ENCODE assay signal across 8 mouse cellular contexts in genomic region chr6:8948131-8948470, GRCm38 (mm10). TPM values are rescaled to one million over a fixed set of nuclear protein-coding genes. Genes with fewer than 3 reads are reported as not detected.
DNase-seq lines count a peak whose midpoint lies in the region; ATAC-seq and TF ChIP-seq lines count a peak whose summit lies in the region.

TSS of gene Nxph1 (plus strand) at chr6:8948431.

- peak within 1 kb of the TSS; percentile 80 for H3K4me2 ChIP-seq in forebrain, embryonic 13.5 days
- peak within 1 kb of the TSS; percentile 80 for H3K4me2 ChIP-seq in neural tube, embryonic 13.5 days

- intact Hi-C loops in left cerebral cortex, adult 2 months (cut with DNase I), result no loop called here

- no peak within 1 kb of the TSS for H3K27ac ChIP-seq in left cerebral cortex, adult 2 months
- H3K27ac ChIP-seq in forebrain, embryonic 13.5 days, result peak within 1 kb of the TSS; percentile 68
- peak within 1 kb of the TSS; percentile 94 for H3K27ac ChIP-seq in neural tube, embryonic 13.5 days (replicated peaks)

- H3K4me1 ChIP-seq in forebrain, embryonic 13.5 days, result peaks cover 45% of the 10 kb centered on the region
- H3K4me1 ChIP-seq in neural tube, embryonic 13.5 days (replicated peaks), result peaks cover 54% of the 10 kb centered on the region

- H3K9ac ChIP-seq in forebrain, embryonic 13.5 days, result peak within 1 kb of the TSS; percentile 62
- H3K9ac ChIP-seq in neural tube, embryonic 13.5 days, result peak within 1 kb of the TSS; percentile 85

- no peaks in the 10 kb centered on the region for H3K9me3 ChIP-seq in forebrain, embryonic 13.5 days (replicated peaks)
- H3K9me3 ChIP-seq in neural tube, embryonic 13.5 days, result no peaks in the 10 kb centered on the region

- 0% methylated on average over 16 of the region's 16 CpGs for WGBS in forebrain, embryonic 13.5 days
- under 1% methylated on average over 16 of the region's 16 CpGs for WGBS in neural tube, embryonic 13.5 days

- TF ChIP-seq CTCF in left cerebral cortex, adult 2 months (IDR thresholded peaks at IDR 0.05), result no peak

- no peak for DNase-seq in left cerebral cortex, adult 2 months (ENCODE audit: extremely low spot score in 1 of 2, low spot score in 2 of 2)
- DNase-seq in left cerebral cortex, adult 11 months (ENCODE audit: low spot score), result no peak
- no peak for DNase-seq in left cerebral cortex, adult 8-10 months (ENCODE audit: low spot score in 2 of 2)
- no peak for DNase-seq in gastrocnemius, postnatal 25 days
- no peak for DNase-seq in gastrocnemius, adult 18-20 months (ENCODE audit: low spot score)
- DNase-seq in urinary bladder, postnatal 14 days (ENCODE audit: low spot score), result no peak

- ATAC-seq in forebrain, embryonic 13.5 days, result peak; percentile 8
- peak; percentile 30 for ATAC-seq in neural tube, embryonic 13.5 days (ENCODE audit: low read depth)

- peak within 1 kb of the TSS; percentile 47 for H3K4me3 ChIP-seq in left cerebral cortex, adult 2 months
- H3K4me3 ChIP-seq in forebrain, embryonic 13.5 days, result peak within 1 kb of the TSS; percentile 50
- H3K4me3 ChIP-seq in neural tube, embryonic 13.5 days, result peak within 1 kb of the TSS; percentile 62

- peaks cover 66% of the 10 kb centered on the region for H3K27me3 ChIP-seq in forebrain, embryonic 13.5 days
- H3K27me3 ChIP-seq in neural tube, embryonic 13.5 days, result peaks cover 69% of the 10 kb centered on the region

- no peaks in the 10 kb centered on the region for H3K36me3 ChIP-seq in forebrain, embryonic 13.5 days (ENCODE audit: poor library complexity, severe bottlenecking)
- no peaks in the 10 kb centered on the region for H3K36me3 ChIP-seq in neural tube, embryonic 13.5 days

RNA-seq across cellular contexts. Expression of gene Nxph1, which starts in this region (rescaled TPM):
- total RNA-seq in left cerebral cortex, adult 2 months (2021), result 10 to 100 TPM; 41.0 to 44.1 TPM
- polyA plus RNA-seq in forebrain, embryonic 13.5 days (2015; fragmentation: Nextera tagmentation; extraction: Ambion mirVana), result 23.9 and 31.6 TPM in 2 replicates
- 10 to 100 TPM; 39.4 to 45.1 (median 40.2) TPM for total RNA-seq in left cerebral cortex, adult 8-10 months (2022)
- 71.0 and 80.1 TPM in 2 replicates for polyA plus RNA-seq in neural tube, embryonic 13.5 days (2015; fragmentation: Nextera tagmentation; extraction: Ambion mirVana)
- total RNA-seq in gastrocnemius, postnatal 25 days (2021), result not detected
- not detected for total RNA-seq in gastrocnemius, adult 18-20 months (2021)

Comparison
In these comparisons a context has a peak if more than half of its experiments do, and no peak if none do; other contexts are left out.
1. RNA of gene Nxph1 (total RNA-seq): 41.0 to 44.1 TPM in left cerebral cortex, adult 2 months and 39.4 to 45.1 TPM in left cerebral cortex, adult 8-10 months; not detected in gastrocnemius, postnatal 25 days and not detected in gastrocnemius, adult 18-20 months; every median in the first group is over 10 times any median in the second.
2. Peak in every context shown above with its lines, with median percentiles within 50 percentile points of each other: H3K4me3 ChIP-seq.